Mouse (Mus musculus) lung, adult 10 weeks (tissue): Measurements from ENCODE around the gene Gpr83. TPM values are rescaled to one million over a fixed set of nuclear protein-coding genes. Genes with fewer than 3 reads are reported as not detected.

Experiments
- polyA plus RNA-seq: library from polyadenylated mRNA; stranded (reverse); fragments of 350-450 nt; fragmentation: Illumina TruSeq; extraction: RNeasy Lipid Tissue Mini Kit (QIAGEN cat#74804); gene quantifications from one replicate; pipeline ENCODE4 v1.2.3, GENCODE M21; 2014; ENCODE audit warnings: low read depth, low replicate concordance; ENCODE audit not compliant: insufficient read depth

The Gpr83 gene
- 0.07 TPM for polyA plus RNA-seq

GRCm38 (mm10) chr9:14859868-14860639 is at the start of gene Gpr83:
Gpr83 (plus strand) TSS chr9:14860210.

GRCm38 (mm10) chr9:14903581-14904378 is 43.8 kb downstream of the Gpr83 start, which contains the start of gene Izumo1r:
Izumo1r (minus strand) TSS chr9:14903949.

Other genes starting within 250 kb of the Gpr83 start
- gene Amotl1, start 215.2 kb upstream of the Gpr83 start, polyA plus RNA-seq: 11.1 TPM
- 3.1 TPM for gene Piwil4, start 119.5 kb upstream of the Gpr83 start, polyA plus RNA-seq
- gene Fut4, start 107.8 kb upstream of the Gpr83 start, polyA plus RNA-seq: 2.2 TPM
- gene 1700012B09Rik, start 89.2 kb upstream of the Gpr83 start, polyA plus RNA-seq: 8.4 TPM
- 4.5 TPM for gene Mre11a, start 75.6 kb upstream of the Gpr83 start, polyA plus RNA-seq
- gene Ankrd49, start 75.4 kb upstream of the Gpr83 start, polyA plus RNA-seq: 4.6 TPM
- 0.45 TPM for gene Izumo1r, start 43.7 kb downstream of the Gpr83 start, polyA plus RNA-seq
- gene Panx1, start 185.3 kb downstream of the Gpr83 start, polyA plus RNA-seq: 5.6 TPM